Mouse (Mus musculus) spleen, adult 2 months (tissue): ENCODE results near the gene Slc16a13.

Experiments used
- CTCF ChIP-seq: fragments of 200-500 bp; IDR thresholded peaks from 2 replicates; pipeline ENCODE4 v1.5.1; 2011; ENCODE audit warnings: mild to moderate bottlenecking, inconsistent platforms; ENCODE audit not compliant: insufficient read depth, insufficient read length, insufficient replicate concordance; ENCODE audit errors: extremely low read depth
- POLR2A ChIP-seq: fragments of 200-500 bp; IDR thresholded peaks from 2 replicates; pipeline ENCODE4 v1.6.1; 2011; ENCODE audit warnings: low read depth, low read length, inconsistent platforms

DNA sequence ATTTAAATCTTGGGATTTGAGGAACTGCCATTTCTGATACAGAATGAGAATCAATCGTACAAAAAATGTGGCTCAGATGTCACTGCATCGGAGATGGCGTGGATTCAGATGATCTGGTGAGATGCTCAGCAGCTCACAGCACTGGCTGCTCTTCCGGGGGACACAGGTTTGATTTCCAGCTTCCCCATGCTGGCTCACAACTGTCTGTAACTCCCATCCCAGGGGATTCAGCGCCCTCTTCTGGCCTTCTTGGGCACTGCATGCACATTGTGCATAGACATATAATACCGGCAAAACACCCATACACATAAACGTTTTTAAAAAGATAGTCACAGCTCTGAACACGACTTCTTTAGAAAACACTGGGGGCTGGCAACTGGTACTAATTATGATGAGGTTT lies 43.2 kb downstream of the Slc16a13 start:
- TF ChIP-seq POLR2A, result no peak
- peak; percentile 2; the same call in 1 of the 2 replicates for TF ChIP-seq CTCF
